Comparison of ENCODE assay signal across 12 mouse cellular contexts in genomic region chr17:3351668-3352067, GRCm38 (mm10). TPM values are rescaled to one million over a fixed set of nuclear protein-coding genes. Genes with fewer than 3 reads are reported as not detected.
DNase-seq lines count a peak whose midpoint lies in the region; ATAC-seq and TF ChIP-seq lines count a peak whose summit lies in the region.
"Had no signal": no experiment of that assay in that cellular context is flagged by ENCODE, and none has a peak within 500 bp of the region (broad histone marks: within the 10 kb centered on the region; RNA-seq: fewer than 3 reads in every experiment).

No protein-coding gene starts in this region.

- no peaks in the 10 kb centered on the region for H3K27me3 ChIP-seq in heart, embryonic 11.5 days (ENCODE audit: control insufficient read depth, insufficient read depth, low read length)
- H3K27me3 ChIP-seq in midbrain, embryonic 11.5 days (ENCODE audit: control insufficient read depth, insufficient read depth, low read length): no peaks in the 10 kb centered on the region
- no peaks in the 10 kb centered on the region for H3K27me3 ChIP-seq in midbrain, embryonic 15.5 days (replicated peaks)
- no peaks in the 10 kb centered on the region for H3K27me3 ChIP-seq in hindbrain, postnatal 0 days (ENCODE audit: insufficient read depth, low read length)
- H3K27me3 ChIP-seq: liver, embryonic 13.5 days; midbrain, embryonic 12.5 days had no signal

- H3K9me3 ChIP-seq in heart, embryonic 11.5 days (replicated peaks; ENCODE audit: control insufficient read depth, low read length): no peaks in the 10 kb centered on the region
- H3K9me3 ChIP-seq in midbrain, embryonic 11.5 days (ENCODE audit: control insufficient read depth, low read length): no peaks in the 10 kb centered on the region
- H3K9me3 ChIP-seq in midbrain, embryonic 15.5 days: no peaks in the 10 kb centered on the region
- H3K9me3 ChIP-seq in hindbrain, postnatal 0 days (ENCODE audit: low read length): no peaks in the 10 kb centered on the region
- H3K9me3 ChIP-seq: liver, embryonic 13.5 days; midbrain, embryonic 12.5 days had no signal

- no peak overlapping the region for H3K27ac ChIP-seq in heart, embryonic 11.5 days (ENCODE audit: low read depth, low read length)
- no peak overlapping the region for H3K27ac ChIP-seq in midbrain, embryonic 11.5 days (ENCODE audit: low read depth, low read length)
- no peak overlapping the region for H3K27ac ChIP-seq in midbrain, embryonic 15.5 days
- no peak overlapping the region for H3K27ac ChIP-seq in hindbrain, postnatal 0 days
- H3K27ac ChIP-seq: liver, embryonic 13.5 days; midbrain, embryonic 12.5 days had no signal

- WGBS in heart, embryonic 11.5 days (ENCODE audit: insufficient replicate concordance): 59% methylated on average over 4 of the region's 4 CpGs
- 60% methylated on average over 4 of the region's 4 CpGs for WGBS in midbrain, embryonic 11.5 days
- 56% methylated on average over 4 of the region's 4 CpGs for WGBS in midbrain, embryonic 15.5 days
- WGBS in hindbrain, postnatal 0 days: 59% methylated on average over 4 of the region's 4 CpGs

- H3K4me2 ChIP-seq in heart, embryonic 11.5 days: no peak overlapping the region
- H3K4me2 ChIP-seq in midbrain, embryonic 11.5 days: no peak overlapping the region
- H3K4me2 ChIP-seq in midbrain, embryonic 15.5 days: no peak overlapping the region
- H3K4me2 ChIP-seq in hindbrain, postnatal 0 days (ENCODE audit: low read depth, low read length): no peak overlapping the region
- H3K4me2 ChIP-seq: liver, embryonic 13.5 days; midbrain, embryonic 12.5 days had no signal

- no peak for TF ChIP-seq CTCF in hindbrain, postnatal 0 days (IDR thresholded peaks at IDR 0.05; ENCODE audit: low read depth)

- H3K9ac ChIP-seq in heart, embryonic 11.5 days (ENCODE audit: low read depth, low read length): no peak overlapping the region
- no peak overlapping the region for H3K9ac ChIP-seq in midbrain, embryonic 11.5 days (ENCODE audit: low read length)
- no peak overlapping the region for H3K9ac ChIP-seq in midbrain, embryonic 15.5 days
- H3K9ac ChIP-seq in hindbrain, postnatal 0 days (replicated peaks; ENCODE audit: low read length): no peak overlapping the region
- H3K9ac ChIP-seq: liver, embryonic 13.5 days; midbrain, embryonic 12.5 days had no signal

- DNase-seq in heart, adult 11 months: peak; percentile 91
- peak; percentile 75 for DNase-seq in midbrain, embryonic 11.5 days (ENCODE audit: low spot score, missing footprints)
- peak; percentile 81 for DNase-seq in adipocyte (ENCODE audit: low spot score)
- DNase-seq in hindbrain, postnatal 0 days (ENCODE audit: low spot score): no peak
- DNase-seq in embryo, embryonic 11 days: no peak
- DNase-seq: cerebellum, adult 8-10 months; liver, embryonic 13.5 days; right cerebral cortex, postnatal 25 days had no signal

- no peak for ATAC-seq in heart, embryonic 11.5 days (replicated peaks; ENCODE audit: insufficient number of reproducible peaks, low FRiP score, low TSS enrichment)
- ATAC-seq in midbrain, embryonic 11.5 days (ENCODE audit: low FRiP score): no peak
- ATAC-seq in midbrain, embryonic 15.5 days (replicated peaks): no peak
- ATAC-seq in hindbrain, postnatal 0 days: no peak
- ATAC-seq: CD4-positive, CD25-positive, alpha-beta regulatory T cell, adult 4 months had no signal

- H3K4me1 ChIP-seq in heart, embryonic 11.5 days (ENCODE audit: control insufficient read depth, insufficient read depth, low read length): no peaks in the 10 kb centered on the region
- no peaks in the 10 kb centered on the region for H3K4me1 ChIP-seq in midbrain, embryonic 11.5 days (ENCODE audit: control insufficient read depth, insufficient read depth, low read length)
- H3K4me1 ChIP-seq in midbrain, embryonic 15.5 days: no peaks in the 10 kb centered on the region
- no peaks in the 10 kb centered on the region for H3K4me1 ChIP-seq in hindbrain, postnatal 0 days (ENCODE audit: insufficient read depth, low read length)
- H3K4me1 ChIP-seq: liver, embryonic 13.5 days had no signal

- no peaks in the 10 kb centered on the region for H3K36me3 ChIP-seq in heart, embryonic 11.5 days (ENCODE audit: control insufficient read depth, insufficient read depth, low read length)
- H3K36me3 ChIP-seq in midbrain, embryonic 11.5 days (ENCODE audit: control insufficient read depth, insufficient read depth, low read length): no peaks in the 10 kb centered on the region
- no peaks in the 10 kb centered on the region for H3K36me3 ChIP-seq in midbrain, embryonic 15.5 days (replicated peaks)
- no peaks in the 10 kb centered on the region for H3K36me3 ChIP-seq in hindbrain, postnatal 0 days (ENCODE audit: insufficient read depth, low read length)
- H3K36me3 ChIP-seq: liver, embryonic 13.5 days; midbrain, embryonic 12.5 days had no signal

- no peak overlapping the region for H3K4me3 ChIP-seq in heart, embryonic 11.5 days (ENCODE audit: low read depth, low read length)
- no peak overlapping the region for H3K4me3 ChIP-seq in midbrain, embryonic 11.5 days (ENCODE audit: low read depth, low read length)
- H3K4me3 ChIP-seq in midbrain, embryonic 15.5 days: no peak overlapping the region
- H3K4me3 ChIP-seq in hindbrain, postnatal 0 days (ENCODE audit: low read length): no peak overlapping the region
- H3K4me3 ChIP-seq: liver, embryonic 13.5 days; midbrain, embryonic 12.5 days had no signal

RNA-seq across cellular contexts. Expression of gene Tiam2, which starts 25.3 kb away (rescaled TPM):
- polyA plus RNA-seq in heart, embryonic 11.5 days (2014; fragmentation: Nextera tagmentation; extraction: Ambion mirVana): 3.2 and 4.4 TPM in 2 replicates
- polyA plus RNA-seq in midbrain, embryonic 11.5 days (2014; fragmentation: Nextera tagmentation; extraction: Ambion mirVana): 2.5 and 3.0 TPM in 2 replicates
- 4.1 and 5.2 TPM in 2 replicates for polyA plus RNA-seq in midbrain, embryonic 15.5 days (2015; fragmentation: Nextera tagmentation; extraction: Ambion mirVana)
- total RNA-seq in hindbrain, postnatal 0 days (2014; rRNA removed): 8.8 and 9.3 TPM in 2 replicates
- 2.8 and 3.1 TPM in 2 replicates for polyA plus RNA-seq in hindbrain, postnatal 0 days (2015; fragmentation: Nextera tagmentation; extraction: Ambion mirVana)

Comparison
In these comparisons a context has a peak if more than half of its experiments do, and no peak if none do; other contexts are left out.
1. DNase-seq: peak in heart, adult 11 months (single experiment), midbrain, embryonic 11.5 days (single experiment) and adipocyte (single experiment); none in hindbrain, postnatal 0 days (single experiment) and embryo, embryonic 11 days (single experiment).